Mouse (Mus musculus) heart, adult 2 months (tissue): ENCODE data around the gene Galm.
"Not testable (repeated sequence)": the region's sequence is repeated elsewhere in the genome, so short reads cannot be mapped to it uniquely, and the experiment has no call there.

Source experiments
- CTCF ChIP-seq: fragments of 200-600 bp; IDR thresholded peaks from 2 replicates; pipeline ENCODE4 v1.8.1; 2022; ENCODE audit warnings: antibody characterized with exemption, mild to moderate bottlenecking, moderate library complexity
- EP300 ChIP-seq: fragments of 200-500 bp; IDR thresholded peaks from 2 replicates; pipeline ENCODE4 v1.6.1; 2011; ENCODE audit warnings: low read depth, low read length, control low read depth; ENCODE audit not compliant: insufficient read depth
- POLR2A ChIP-seq: fragments of 200-500 bp; IDR thresholded peaks from 2 replicates; pipeline ENCODE4 v1.6.1; 2011; ENCODE audit warnings: mild to moderate bottlenecking, low read depth, low read length, control low read depth; ENCODE audit not compliant: insufficient read depth

- TF ChIP-seq EP300, POLR2A, CTCF: not testable (repeated sequence)
These were observed 51.6 kb downstream of the Galm start for GRCm38 (mm10) chr17:80178846-80179245.
